Mouse (Mus musculus) retina, postnatal 1 day (tissue): Measurements from ENCODE around the gene Kin.

Experiments used
- DNase-seq: peaks from one replicate; pipeline ENCODE4 v3.0.0-alpha.2; 2012

The Kin gene

DNA sequence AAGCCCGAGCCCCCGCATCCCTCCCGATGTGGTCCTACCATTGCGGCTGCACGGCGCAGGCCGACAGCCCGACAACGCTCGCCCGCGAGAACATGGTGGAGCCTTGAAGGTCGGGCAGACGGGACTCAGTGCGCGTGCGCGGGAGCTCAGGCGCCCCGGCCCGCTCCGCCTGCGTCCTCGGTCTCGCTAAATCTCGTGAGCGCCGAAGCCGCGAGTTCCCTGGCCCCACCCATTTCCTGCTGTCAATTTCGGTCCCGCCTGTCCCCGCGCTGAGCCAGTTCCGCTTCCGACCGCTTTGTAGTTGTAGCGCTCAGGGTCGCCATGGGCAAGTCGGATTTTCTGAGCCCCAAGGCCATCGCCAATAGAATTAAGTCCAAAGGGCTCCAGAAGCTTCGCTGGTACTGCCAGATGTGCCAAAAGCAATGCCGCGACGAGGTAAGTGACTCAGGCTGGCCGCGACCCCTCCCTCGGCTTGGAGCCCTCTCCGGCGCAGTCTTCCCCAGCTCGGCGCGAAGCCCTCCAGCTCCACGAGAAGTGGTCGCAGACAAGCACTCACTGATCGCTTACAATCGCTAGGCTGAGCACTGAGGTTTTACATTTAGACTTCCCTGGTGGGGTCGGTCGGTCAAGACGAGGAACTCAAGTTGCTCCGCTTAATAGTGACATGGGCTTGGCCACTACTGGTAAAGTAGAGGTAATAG lies at the start of gene Kin, which contains the start of gene Atp5c1:
Gene Kin (plus strand): TSS at position 284 of the 701 bp plus-strand sequence.
Gene Atp5c1 (minus strand): TSS at position 201 of the 701 bp plus-strand sequence.
- peak; percentile 98 for DNase-seq

GRCm38 (mm10) chr2:10033684-10034083 lies 46.7 kb upstream of the Kin start:
- no peak for DNase-seq

- no peak for DNase-seq
Measured at GRCm38 (mm10) chr2:10034976-10035375, 45.4 kb upstream of the Kin start.

- DNase-seq = peak; percentile 39
Measured at GRCm38 (mm10) chr2:10047758-10048436, 32.5 kb upstream of the Kin start.

DNA sequence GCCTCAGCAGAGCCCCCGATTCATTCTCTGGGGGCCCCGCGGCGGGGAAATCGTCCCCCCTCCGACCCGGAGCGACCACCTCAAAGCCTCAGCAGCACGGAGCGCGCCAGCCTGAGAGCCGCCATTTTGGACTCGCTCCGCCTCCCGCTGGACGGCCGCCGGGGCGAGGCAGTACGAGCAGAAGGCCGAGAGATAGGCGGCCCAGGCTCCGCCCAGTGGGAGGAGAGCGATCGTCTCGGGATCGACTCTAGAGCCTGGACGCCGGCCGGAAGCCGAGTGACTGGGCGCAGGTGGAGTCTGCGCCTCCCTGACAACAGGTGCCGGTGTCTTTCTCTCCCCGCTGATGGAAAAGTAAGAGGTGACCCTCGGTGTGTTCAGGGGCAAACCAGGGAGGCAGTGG lies 31.9 kb upstream of the Kin start, which contains the start of gene Taf3:
Gene Taf3 (minus strand): TSS at position 136 of the 400 bp plus-strand sequence.
- peak; percentile 95 for DNase-seq

GRCm38 (mm10) chr2:10049456-10049855 lies 30.9 kb upstream of the Kin start:
- DNase-seq = no peak

DNA sequence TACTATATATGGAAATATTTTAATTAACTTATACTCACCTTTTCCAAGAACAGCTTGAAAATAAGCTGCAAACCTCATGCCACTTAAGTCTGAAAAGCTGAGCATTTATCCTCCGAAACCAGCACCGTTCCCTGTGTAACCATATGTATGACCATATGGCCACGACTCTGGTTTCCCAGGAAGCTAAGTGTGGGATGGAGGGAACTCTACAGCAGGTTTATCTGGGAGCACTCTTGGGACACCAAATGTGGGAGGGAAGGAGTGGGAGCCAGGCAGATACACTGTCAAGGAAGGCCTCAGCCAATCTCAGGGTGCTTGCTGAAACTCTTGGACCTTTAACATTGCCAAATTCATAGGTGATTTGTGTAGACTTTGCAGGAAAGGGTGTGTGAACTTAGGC lies 29.5 kb upstream of the Kin start:
- DNase-seq = no peak

DNA sequence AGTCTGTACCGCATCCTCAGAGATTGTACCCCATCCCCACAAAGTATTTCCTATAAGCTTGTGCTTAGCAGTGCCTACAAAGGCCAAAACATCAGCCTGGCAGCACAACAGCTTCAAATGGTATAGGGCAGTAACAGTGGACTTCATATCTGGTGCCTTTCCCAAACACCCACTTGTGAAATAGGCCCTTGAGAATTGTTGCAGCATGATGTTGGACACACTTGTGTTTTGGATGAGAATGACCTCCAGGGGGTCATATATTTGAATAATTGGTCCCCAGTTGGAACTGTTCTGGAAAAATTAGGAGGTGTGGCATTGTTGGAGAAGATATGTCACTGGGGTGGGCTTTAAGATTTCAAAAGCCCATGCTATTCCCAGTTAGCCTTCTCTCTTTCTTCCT lies 28.4 kb upstream of the Kin start:
- no peak for DNase-seq

- DNase-seq = no peak
Measured at GRCm38 (mm10) chr2:10058836-10059235, 21.6 kb upstream of the Kin start.

DNA sequence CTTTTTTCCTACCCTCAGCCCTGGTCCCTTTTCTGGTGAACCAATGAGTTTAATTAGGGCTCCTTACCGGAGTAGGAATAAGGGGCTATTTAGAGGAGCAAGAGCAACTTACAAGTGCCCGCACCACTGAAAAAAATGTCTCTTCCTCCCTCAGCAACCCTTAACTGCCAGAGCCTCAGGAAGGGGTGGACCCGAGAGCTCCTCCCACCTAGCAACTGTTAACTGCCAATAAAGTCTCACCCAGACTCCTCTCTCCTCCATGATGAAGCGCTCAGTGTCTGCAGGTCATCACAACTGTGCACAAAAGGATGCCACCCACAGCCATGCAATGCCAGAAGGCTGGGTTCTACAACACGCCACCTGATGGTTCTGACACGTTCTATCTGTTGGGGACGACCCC lies 8.6 kb upstream of the Kin start:
- DNase-seq = no peak

- DNase-seq = peak; percentile 5
Measured at GRCm38 (mm10) chr2:10074470-10074869, 5.9 kb upstream of the Kin start.

DNA sequence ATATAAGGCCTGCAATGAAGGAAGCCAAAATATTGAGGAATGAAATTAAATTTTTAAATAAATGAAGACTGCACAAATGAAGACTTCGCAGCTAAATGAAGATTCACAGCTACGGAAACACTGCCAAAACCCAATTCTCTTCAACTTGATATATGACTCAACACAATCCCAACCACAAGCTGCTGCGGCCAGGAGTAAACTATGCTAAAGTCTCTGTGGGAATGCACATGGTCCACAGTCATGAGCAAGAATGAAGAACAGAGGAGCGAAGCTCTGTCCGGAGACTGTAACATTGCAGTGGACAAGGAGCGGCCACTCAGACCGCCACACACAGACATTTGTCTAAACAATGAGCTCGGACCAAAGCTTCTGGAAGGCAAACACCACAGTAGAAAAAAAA lies 3.7 kb upstream of the Kin start:
- DNase-seq = no peak

GRCm38 (mm10) chr2:10079745-10080309 lies 566 bp upstream of the Kin start:
- no peak for DNase-seq

- DNase-seq = no peak
Measured at GRCm38 (mm10) chr2:10081453-10082080, 1.2 kb downstream of the Kin start.

GRCm38 (mm10) chr2:10082737-10083136 lies 2.3 kb downstream of the Kin start:
- DNase-seq = no peak

DNA sequence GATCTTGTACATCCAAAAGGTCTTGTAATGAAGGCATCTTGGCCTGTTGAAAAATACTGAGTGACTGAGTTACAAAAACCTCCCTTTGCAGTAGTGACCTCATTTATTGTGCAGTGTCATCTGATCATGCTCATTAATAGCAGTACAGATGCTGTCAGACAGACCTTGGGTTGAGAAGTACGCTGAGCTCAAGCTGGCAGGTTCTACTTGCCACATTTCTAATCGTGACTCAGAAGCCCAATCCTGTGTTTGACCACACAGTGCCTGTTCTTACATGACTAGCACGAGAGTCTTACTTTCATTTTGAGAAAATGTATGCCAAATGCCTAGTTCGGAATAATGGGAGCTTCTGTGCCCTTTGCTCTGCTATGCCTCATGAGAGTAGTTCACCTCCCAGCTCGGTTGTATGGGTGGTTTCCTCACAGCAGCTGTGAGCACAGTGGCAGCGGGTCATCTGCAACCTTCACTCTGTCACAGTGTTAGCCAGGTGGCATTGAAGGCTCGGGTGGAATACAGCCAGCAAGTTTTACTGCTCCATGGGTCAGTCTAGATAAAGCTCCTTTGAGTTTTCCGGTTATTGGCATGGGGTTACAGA lies 7.0 kb downstream of the Kin start:
- no peak for DNase-seq

DNA sequence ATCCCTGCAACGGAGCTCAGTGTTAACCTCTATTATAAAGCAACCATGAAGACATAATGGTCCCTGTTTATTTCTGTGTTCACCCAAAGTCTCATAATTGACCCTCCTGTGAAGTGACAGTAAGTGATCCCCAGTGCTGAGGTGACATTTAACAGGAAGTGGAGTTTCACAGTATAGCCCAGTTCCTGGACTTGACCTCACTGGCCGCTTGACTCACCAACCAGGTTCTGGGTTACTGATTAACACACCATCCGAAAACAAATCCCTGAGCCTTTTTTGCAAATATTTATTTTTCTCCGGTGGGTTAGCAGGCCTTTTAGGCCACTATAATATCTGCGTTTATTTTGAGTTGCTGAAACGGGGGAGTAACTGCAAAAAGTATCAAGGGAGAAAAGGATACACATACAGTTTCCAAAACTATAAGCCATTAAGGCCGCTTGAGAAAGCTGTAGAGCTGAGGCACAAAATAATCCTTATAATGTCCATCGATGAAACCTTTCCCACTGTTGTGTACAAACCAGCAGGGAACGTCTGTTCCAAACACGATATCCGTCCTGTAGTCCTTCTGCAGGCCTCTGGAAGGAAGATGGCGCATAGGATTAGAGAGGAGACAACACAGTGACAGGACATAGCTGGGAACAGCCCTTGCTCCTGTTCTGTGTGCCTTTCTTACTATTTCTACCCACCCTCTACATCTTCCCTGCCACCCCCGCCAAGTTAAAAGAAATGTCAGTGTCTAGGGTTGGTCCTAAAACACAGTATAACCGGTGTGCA lies 14.1 kb downstream of the Kin start:
- DNase-seq = no peak

DNA sequence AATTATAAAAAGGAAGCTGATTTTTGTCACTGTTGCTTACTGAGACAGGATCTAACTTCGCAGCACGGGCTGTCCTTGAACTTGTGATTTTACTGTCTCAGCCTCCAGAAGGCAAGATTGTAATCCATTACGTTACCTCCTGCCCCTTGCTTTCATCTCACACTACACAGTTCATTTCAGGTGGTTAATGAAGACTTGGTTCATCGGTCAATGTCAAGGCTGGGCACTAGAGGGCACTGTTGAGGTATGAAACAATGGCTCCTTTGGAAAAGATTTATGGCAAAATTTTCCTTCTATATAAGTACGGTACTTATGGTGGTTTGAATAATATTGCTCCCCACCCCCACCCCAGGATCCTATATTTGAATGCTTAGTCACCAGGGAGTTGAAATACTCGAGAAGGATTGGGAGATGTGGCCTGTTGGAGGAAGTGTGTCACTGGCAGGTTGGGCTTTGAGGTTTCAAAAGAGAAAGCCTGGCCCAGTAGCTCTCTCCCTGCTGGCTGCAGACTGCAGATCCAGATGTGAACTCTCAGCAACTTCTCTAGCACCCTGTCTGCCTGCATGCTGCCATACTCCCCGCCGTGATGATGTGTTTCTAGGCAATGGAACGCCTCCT lies 18.3 kb downstream of the Kin start:
- peak; percentile 72 for DNase-seq

DNA sequence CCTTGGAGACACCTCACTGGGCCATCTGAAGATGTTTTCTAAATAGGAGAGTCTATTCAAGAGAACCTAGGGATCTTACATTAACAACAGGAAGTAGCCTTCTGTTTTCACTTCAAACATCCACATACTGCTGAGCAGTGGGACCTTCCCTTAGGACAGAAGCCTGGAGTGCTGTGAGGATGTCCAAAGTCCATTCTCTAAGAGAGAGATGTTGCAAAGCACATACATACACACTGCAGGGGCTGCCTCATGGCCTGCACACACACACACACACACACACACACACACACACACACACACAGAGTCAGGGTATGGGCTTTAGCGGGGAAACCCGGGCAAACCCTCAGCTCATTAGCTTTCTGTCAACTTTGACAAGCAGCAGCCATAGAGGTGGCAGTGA lies 20.1 kb downstream of the Kin start:
- no peak for DNase-seq

DNA sequence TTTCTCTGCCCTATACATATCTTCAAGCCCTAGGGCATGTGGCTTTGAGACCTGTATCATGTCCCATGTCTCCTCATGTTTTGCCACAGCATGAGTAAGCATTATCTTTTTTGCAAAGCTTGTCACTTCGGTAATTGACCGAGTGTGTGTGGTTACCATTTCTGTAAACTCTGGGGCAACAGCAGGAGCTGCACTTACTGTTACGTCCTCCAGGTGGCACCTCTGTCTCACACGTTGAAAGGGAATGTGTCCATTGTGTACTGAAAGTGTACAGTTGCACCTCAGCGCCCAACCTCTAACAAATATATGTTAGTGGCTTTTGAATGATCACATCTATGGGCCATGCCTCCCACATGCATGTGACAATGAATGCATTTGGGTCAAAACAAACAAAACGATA lies 20.8 kb downstream of the Kin start:
- peak; percentile 58 for DNase-seq

- DNase-seq = no peak
Measured at GRCm38 (mm10) chr2:10108535-10109189, 28.3 kb downstream of the Kin start.
